Mouse (Mus musculus): ENCODE data around the gene Eef1akmt2.

- TF ChIP-seq CTCF (IDR thresholded peaks at IDR 0.05; ENCODE audit: insufficient read depth, low read length) (no peak), POLR2A (IDR thresholded peaks at IDR 0.05; ENCODE audit: borderline replicate concordance, extremely low read depth, low read depth, low read length) (peak; percentile 45; the same call in 1 of the 2 replicates)
Measured at GRCm38 (mm10) chr7:132859042-132859958, 6.8 kb upstream of the Eef1akmt2 start, which contains the start of gene Abraxas2.
